Mouse (Mus musculus) layer of hippocampus, adult 2 months (tissue): ENCODE data around the gene Marc1. TPM values are rescaled to one million over a fixed set of nuclear protein-coding genes. Genes with fewer than 3 reads are reported as not detected.

ENCODE experiments used
- DNase-seq, 2 experiments: peaks; one replicate each; pipeline ENCODE4 v3.0.0; 2022; ENCODE audit warnings: low spot score in 2 of 2
- H3K27ac ChIP-seq: fragments of 200-600 bp; 2 replicates; pipeline ENCODE4 v1.8.1; 2022
- H3K4me3 ChIP-seq: fragments of 200-600 bp; 2 replicates; pipeline ENCODE4 v1.8.1; 2022; ENCODE audit warnings: mild to moderate bottlenecking
- CTCF ChIP-seq: fragments of 200-600 bp; conservative IDR thresholded peaks from 2 replicates; pipeline ENCODE4 v1.8.1; 2022; ENCODE audit warnings: antibody characterized with exemption, mild to moderate bottlenecking, moderate library complexity
- microRNA-seq, 2 experiments: library from miRNA; unstranded; fragments of <30 nt; microRNA quantifications; one replicate each; pipeline ENCODE4 v1.2.0; 2021
- total RNA-seq, 2 experiments: library from RNA; stranded (reverse); gene quantifications; 2 replicates each; pipeline ENCODE4 v1.2.3; 2021

The Marc1 gene
- total RNA-seq, 2 experiments from 2014 or later, result 0.28 TPM; not detected in 1

DNA sequence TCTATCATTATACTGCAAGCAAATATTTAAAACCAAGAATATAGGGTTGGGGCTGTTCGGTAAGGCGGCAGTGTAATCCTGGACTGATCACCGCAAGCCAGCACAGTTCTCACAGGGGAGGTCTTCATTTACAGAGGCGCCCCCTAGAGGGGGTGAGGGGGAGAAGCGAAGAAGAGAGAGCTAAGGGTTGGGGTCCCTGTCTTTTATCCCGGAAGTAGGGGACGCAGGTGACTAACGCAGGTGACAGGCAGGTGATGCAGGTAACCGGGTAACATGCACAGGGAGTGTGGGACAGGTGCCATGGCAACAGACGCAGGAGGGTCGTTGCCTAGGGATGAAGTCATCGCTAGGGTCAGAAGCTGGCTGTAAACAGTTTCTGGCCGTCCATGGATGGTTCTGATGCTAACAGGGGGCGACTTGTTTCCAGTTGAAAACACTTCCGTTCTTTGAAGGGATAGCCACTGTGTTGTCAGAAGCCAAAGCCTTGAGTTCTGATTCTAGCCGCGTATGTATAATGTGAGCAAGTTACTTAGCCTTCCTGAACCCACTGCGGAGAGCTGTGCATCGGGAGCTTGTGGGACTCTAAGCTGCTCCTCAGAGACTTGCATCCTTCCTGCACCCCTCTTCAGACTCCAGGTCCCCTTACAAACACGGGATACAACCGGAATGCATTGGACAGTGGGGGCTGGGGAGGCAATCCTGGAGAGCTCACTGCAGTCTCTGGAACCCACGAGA, 33.9 kb downstream of the Marc1 start:
- peak; percentile 56 for TF ChIP-seq CTCF
- H3K27ac ChIP-seq, result no peak overlapping the region

DNA sequence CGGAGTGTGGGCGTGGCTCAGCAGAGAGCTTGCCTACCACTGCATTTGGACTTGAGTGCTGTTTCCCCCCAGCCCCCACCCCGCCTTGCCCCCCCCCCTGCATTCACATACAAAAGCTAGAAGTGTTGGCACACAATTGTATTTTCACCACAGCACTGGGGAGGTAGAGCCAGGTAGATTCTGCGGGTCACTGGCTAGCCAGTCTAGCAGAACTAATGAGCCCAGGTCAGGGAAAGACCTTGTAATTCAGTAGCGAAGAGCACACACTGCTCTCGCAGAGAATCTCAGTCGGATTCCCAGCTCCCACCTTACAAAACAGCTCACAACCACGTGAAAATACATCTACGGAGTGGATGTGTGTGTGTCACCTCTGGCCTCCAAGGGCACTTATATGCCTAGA, 35.8 kb downstream of the Marc1 start:
- H3K27ac ChIP-seq, result no peak overlapping the region
- no peak overlapping the region for H3K4me3 ChIP-seq
- no peak for DNase-seq
- no peak for TF ChIP-seq CTCF

More for the DNA sequence above, 33.9 kb downstream of the Marc1 start:
- DNase-seq, result no peak
- no peak overlapping the region for H3K4me3 ChIP-seq

DNA sequence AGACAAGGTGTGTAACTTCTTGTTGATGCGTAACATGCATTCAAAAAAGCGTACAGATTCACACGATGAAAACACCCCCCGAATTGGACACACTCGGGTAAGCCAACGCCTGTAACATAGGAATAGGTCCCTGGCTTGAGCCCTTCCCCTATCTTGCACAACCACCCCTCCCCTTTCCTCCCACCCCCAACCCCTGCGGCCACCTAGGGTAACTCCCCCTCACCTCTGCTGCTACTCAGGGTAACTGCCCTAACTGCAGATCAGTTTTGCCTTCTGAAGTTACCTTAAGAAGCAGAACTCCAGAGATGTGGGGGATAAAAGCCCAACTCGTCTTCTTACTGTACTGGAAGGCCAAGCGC, 39.2 kb downstream of the Marc1 start:
- no peak overlapping the region for H3K27ac ChIP-seq
- no peak for TF ChIP-seq CTCF
- no peak overlapping the region for H3K4me3 ChIP-seq
- no peak for DNase-seq

DNA sequence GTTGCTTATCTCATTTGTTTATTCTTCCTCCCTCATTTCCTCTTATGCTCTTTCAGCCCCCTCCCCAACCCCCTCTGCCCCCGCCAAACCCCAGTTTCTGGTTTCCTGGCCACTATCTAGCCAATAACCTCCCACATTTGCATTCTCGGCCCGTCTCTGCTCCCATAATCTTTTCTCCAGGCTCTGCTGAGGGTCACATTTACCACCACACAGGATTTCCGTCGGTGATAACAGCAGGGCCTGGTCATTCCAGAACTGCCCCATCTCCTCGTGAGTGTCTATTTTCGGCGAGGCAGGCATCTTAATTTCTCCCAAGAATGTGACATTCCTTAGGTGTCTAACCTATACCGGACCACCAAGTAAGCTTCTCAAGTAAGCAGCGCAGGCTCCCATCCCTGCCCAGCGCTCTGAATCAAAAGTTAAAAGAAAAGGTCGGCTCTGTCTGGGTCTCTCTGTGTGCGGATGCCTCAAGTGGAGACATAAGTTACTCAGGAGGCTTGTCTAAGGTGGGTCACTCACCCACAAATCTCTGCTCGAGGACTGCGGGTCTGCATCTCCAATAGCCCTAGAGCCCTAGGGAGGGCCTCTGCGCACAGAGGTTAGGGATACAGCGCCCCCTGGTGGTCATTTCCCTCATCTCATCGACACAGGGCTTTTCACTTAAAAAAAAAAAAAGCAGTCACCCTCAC, 39.8 kb downstream of the Marc1 start:
- peak; percentile 22 to 81 for DNase-seq
- peak; percentile 92 for TF ChIP-seq CTCF
- no peak overlapping the region for H3K4me3 ChIP-seq
- no peak overlapping the region for H3K27ac ChIP-seq

DNA sequence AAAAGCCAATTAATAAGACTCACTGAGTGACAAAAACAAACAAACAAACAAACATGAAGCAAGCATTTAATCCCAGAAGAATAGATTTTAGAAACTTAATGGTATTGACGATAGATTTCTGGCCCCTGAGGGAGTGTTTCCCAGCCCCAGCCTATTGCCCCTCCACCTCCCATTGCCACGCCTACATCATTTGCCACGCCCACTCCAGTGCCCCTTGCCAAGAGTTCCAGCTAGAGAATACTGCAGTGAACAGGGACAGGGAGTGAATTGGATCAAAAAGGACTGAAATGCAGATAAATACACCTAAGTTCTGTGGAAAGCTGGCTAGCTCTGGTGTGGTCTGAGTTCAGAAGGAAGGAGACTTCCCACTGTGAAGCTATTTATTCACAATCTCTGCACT, 47.2 kb downstream of the Marc1 start:
- H3K27ac ChIP-seq, result no peak overlapping the region
- TF ChIP-seq CTCF, result no peak
- H3K4me3 ChIP-seq, result no peak overlapping the region
- DNase-seq, result no peak

DNA sequence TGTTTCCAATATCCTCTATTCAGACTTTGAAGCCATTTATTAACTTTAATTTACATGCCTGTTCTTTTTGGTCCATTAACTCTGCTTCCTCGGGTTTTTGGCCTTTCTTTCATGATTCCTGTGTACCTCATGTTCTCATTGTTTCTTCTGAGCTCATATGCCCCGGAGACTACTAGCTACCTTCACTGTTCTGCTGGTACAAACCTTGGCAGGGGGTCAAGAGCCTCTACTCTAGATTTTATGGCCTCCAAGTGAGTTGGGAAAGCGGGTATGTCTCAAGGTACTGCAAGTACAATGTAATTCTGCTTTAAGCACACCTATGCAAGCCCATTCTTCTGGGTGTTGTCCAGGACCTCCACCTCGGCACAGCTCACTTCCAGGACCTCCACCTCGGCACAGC, 48.2 kb downstream of the Marc1 start:
- H3K27ac ChIP-seq, result no peak overlapping the region
- no peak for TF ChIP-seq CTCF
- no peak for DNase-seq
- no peak overlapping the region for H3K4me3 ChIP-seq

DNA sequence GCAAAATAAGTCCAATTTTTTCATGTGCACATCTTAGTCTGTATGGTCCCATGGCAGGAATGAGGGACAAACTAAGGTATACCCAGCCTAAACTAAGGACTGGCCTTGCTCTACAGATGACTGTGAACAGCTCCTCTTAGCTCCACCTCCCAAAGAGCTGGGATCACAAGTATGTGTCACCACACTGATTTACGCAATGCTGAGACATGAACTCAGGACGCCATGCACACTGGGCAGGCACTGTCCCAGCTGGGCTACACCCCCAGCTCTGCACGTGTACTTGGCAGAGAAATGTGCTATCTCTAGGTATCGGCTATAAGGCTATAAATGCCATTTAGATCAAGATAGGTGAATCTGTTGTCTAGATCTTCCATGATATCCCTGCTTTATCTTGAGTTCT, 49.1 kb downstream of the Marc1 start:
- no peak for TF ChIP-seq CTCF
- Histone ChIP-seq H3K4me3 (no peak overlapping the region), H3K27ac (no peak overlapping the region)
- no peak for DNase-seq

DNA sequence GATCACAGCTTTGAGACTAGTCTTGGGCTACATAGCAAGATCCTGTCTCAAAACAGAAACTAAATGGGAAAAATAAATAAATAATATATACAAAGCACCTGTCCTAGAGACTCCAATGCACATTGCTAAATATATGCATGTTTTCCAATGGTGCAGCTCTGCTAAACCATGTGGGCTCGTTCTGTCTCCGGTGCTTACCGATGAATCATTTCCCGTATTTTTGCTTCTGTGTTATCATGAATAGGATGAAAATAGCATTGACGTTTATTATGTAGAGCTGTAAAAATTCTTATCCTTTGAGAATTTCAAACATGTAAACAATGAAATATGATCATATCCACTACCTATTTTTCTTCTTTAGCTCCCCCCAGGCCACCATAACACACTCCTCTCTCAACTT, 58.4 kb downstream of the Marc1 start:
- TF ChIP-seq CTCF, result no peak
- no peak overlapping the region for H3K27ac ChIP-seq
- no peak overlapping the region for H3K4me3 ChIP-seq
- no peak for DNase-seq

DNA sequence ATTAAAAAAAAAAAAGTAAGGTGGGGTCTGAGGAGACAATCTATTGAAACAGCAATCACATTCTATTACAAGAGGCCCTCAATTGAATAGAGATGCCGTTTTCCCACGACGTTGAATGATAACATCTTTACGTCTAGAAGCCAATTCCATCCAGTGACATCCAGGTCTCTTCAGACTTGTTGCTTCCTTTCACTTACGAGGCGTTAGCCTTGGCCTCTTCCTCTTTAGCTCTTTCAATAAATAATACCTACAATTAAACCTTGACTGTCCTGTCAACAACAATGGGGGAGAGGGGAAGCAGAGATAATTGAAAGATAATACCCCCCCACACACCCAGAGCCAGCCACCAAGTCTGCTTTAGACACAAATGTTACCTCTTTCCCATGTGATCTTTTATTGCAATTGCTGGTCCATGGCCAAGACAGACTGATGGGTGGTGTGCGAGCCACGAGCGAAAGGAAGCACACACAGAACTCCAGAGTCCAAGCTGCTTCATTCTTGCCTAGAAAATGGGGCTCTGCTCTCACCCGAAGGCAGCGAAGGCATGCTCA, 60.9 kb downstream of the Marc1 start:
- TF ChIP-seq CTCF, result no peak
- no peak for DNase-seq
- H3K4me3 ChIP-seq, result no peak overlapping the region

DNA sequence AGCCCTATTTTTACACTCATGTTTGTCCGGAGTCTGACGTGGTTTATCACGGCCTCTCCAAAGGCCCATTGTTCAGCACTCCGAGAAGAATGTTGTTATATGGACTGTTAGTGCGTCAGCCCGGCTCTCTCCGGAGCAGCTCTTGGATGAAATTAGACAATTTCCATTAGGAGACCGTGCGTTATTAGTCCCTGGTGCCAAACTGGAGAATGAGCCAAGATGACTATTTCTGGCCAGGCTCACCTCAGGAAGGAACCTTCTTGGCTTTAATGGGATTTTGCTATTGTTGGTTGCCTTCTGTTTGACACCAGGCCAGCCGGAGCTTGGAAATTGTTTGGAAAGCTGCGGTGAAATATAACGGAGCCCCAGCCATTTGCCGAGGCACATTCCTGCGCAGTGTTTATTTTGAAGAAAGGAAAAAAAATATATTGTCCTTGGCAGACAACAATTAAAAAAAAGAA, 62.4 kb downstream of the Marc1 start:
- no peak for TF ChIP-seq CTCF
- DNase-seq, result no peak
- Histone ChIP-seq H3K4me3 (no peak overlapping the region), H3K27ac (no peak overlapping the region)

More for the DNA sequence above, 60.9 kb downstream of the Marc1 start:
- no peak overlapping the region for H3K27ac ChIP-seq

DNA sequence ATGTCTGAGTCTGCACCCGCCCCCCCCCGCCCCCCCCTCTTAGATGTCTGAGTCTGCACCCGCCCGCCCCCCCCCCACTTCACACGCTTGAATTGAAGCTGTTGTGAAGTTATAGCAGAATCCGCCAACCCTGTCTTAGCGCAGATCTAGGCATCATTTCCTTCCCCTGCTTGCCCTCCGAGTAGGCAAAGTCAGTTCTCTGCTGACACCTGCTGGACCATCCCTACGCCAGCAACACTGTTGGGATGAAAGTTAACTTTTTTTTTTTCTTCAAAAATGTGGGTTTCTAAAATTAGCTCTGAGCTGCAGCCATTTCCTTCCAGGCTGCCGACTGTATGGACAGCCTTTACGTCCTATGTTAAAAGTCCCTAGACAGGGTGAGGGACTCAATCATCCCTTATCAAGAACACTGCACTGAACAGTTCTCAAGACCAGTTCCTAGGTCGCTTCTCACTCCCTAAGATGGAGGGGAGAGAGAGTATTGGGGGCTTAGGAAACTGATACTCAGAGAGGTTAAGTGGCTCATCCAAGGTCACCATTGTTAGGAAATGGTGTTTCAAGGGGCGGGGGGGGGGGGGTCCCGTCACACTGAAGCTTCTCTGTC, 73.1 kb downstream of the Marc1 start:
- DNase-seq, result peak; percentile 52 to 67
- no peak overlapping the region for H3K4me3 ChIP-seq
- H3K27ac ChIP-seq, result no peak overlapping the region
- peak; percentile 81 for TF ChIP-seq CTCF

DNA sequence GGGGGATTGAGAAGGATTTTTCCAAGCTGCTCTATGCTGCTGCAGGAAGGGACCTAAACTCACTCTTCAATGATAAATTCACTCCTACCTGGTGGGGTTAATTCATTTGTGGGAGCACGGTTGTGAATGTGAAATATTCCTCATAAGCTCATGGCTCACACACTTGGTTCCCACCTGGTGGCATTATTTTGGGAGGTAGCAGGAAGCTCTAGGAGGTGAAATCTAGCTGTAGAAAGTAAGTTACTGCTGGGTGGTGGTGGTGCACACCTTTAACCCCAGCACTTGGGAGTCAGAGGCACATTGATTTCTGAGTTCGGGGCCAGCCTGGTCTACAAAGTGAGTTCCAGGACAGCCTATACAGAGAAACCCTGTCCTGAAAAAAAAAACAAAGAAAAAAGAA, 73.9 kb downstream of the Marc1 start:
- Histone ChIP-seq H3K27ac (no peak overlapping the region), H3K4me3 (no peak overlapping the region)
- TF ChIP-seq CTCF, result no peak
- DNase-seq, result no peak

Small RNA genes within 50 kb of the gene (microRNA-seq; reads per million reads assigned to microRNA genes)
- gene Mir1981, result 223 to 244 reads per million in 2 experiments

Other genes starting within 250 kb of the Marc1 start
- 1 to 10 TPM; 1.4 to 1.6 TPM for gene Hlx, start 78.7 kb downstream of the Marc1 start, total RNA-seq
- 100 to 1,000 TPM; 103 to 120 TPM for gene Marc2, start 35.1 kb upstream of the Marc1 start, total RNA-seq
- 1 to 10 TPM; 7.1 to 8.3 TPM for gene C130074G19Rik, start 71.9 kb upstream of the Marc1 start, total RNA-seq
- 10 to 100 TPM; 49.4 to 51.6 TPM for gene Mark1, start 188.3 kb upstream of the Marc1 start, total RNA-seq